Mouse (Mus musculus): ENCODE measurements at regions not wholly inside any gene's neighbourhood (a gene's known extent, or its start where the extent isn't known, plus 50 kb on each side); places are given as distances from the start of the nearest gene placed in this dataset.

GRCm38 (mm10) chr3:37919450-37920156, 195.3 kb upstream of the Gm5148 start:
- TF ChIP-seq POLR2AphosphoS2 (IDR thresholded peaks at IDR 0.05; ENCODE audit: low read length) (no peak), MYC (IDR thresholded peaks at IDR 0.05; ENCODE audit: low read depth, low read length) (no peak), ZC3H11A (IDR thresholded peaks at IDR 0.05; ENCODE audit: low read depth, low read length) (peak; percentile 50), SMC3 (IDR thresholded peaks at IDR 0.05; ENCODE audit: low read depth, low read length) (peak; percentile 63), CTCF (IDR thresholded peaks at IDR 0.05 in 2 of 3, conservative IDR thresholded peaks at IDR 0.05 in 1 of 3; ENCODE audit: control insufficient read depth in 1 of 3, insufficient read depth in 1 of 3, low read depth in 2 of 3, low read length in 3 of 3, poor library complexity in 1 of 3, severe bottlenecking in 1 of 3) (peak in 2 of 3 experiments; percentile 17 to 55; a peak in 3 of 6 replicates), MYB (IDR thresholded peaks at IDR 0.05; ENCODE audit: low read depth, low read length) (no peak), RAD21 (IDR thresholded peaks at IDR 0.05; ENCODE audit: low read depth, low read length) (peak; percentile 49)
- H3K36me3 ChIP-seq (ENCODE audit: control insufficient read depth in 1 of 2, insufficient read depth in 2 of 2, low read length in 2 of 2), result no peaks in the 10 kb centered on the region
- peak; percentile 32 for DNase-seq (ENCODE audit: low read depth, low spot score)
- H3K27ac ChIP-seq (ENCODE audit: control insufficient read depth, low read depth, low read length), result no peak overlapping the region
- no peak overlapping the region for H3K4me3 ChIP-seq (ENCODE audit: control insufficient read depth in 1 of 2, insufficient read depth in 1 of 2, low read depth in 2 of 2, low read length in 2 of 2)
- no peaks in the 10 kb centered on the region for H3K9me3 ChIP-seq (replicated peaks; ENCODE audit: insufficient read depth, low read length)
- no peaks in the 10 kb centered on the region for H3K79me2 ChIP-seq (ENCODE audit: control insufficient read depth, insufficient read depth, low read length, poor library complexity)
- H3K9ac ChIP-seq (ENCODE audit: control insufficient read depth, low read depth, low read length, poor library complexity, severe bottlenecking), result no peak overlapping the region
- no peaks in the 10 kb centered on the region for H3K27me3 ChIP-seq (ENCODE audit: control insufficient read depth in 1 of 2, insufficient read depth in 2 of 2, low read length in 2 of 2)
- no peaks in the 10 kb centered on the region for H3K4me1 ChIP-seq (ENCODE audit: control insufficient read depth in 1 of 2, insufficient read depth in 2 of 2, low read length in 2 of 2)

DNA sequence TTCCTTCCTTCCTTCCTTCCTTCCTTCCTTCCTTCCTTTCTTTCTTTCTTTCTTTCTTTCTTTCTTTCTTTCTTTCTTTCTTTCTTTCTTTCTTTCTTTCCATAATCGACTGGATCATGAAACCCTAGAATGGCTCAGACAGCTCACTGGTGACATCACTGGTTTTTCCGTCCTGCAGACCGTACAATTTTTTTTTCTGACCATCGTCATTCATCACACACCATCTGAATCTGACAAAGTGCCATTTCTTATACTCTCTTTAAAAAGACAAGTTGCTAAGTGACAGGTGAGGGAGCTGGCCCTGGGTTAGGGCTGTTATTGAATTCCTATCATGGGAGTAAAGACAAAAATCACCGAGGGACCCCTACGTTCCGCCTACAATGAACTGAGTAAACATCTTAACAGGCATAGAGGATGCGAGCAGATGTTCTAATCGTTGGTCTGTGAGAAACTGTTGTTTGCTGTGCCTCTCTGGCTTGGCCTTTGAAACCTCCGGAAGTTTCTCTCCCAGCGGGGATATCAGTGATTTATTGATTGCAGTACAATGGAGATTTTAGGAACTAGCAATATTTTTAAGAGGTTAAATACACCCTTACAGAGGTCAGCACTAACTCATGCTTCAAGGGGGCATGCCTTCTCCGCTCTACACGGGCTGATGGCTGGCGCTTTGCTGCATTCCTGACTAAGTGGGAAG, 192.6 kb upstream of the Gm5148 start:
- Histone ChIP-seq H3K4me3 (ENCODE audit: control insufficient read depth in 1 of 2, insufficient read depth in 1 of 2, low read depth in 2 of 2, low read length in 2 of 2) (no peak overlapping the region), H3K9me3 (replicated peaks; ENCODE audit: insufficient read depth, low read length) (no peaks in the 10 kb centered on the region), H3K27me3 (ENCODE audit: control insufficient read depth in 1 of 2, insufficient read depth in 2 of 2, low read length in 2 of 2) (peaks cover 0 to 2% of the 10 kb centered on the region in 2 experiments; a peak in 3 of 4 replicates), H3K27ac (ENCODE audit: control insufficient read depth, low read depth, low read length) (no peak overlapping the region), H3K4me1 (ENCODE audit: control insufficient read depth in 1 of 2, insufficient read depth in 2 of 2, low read length in 2 of 2) (no peaks in the 10 kb centered on the region), H3K36me3 (ENCODE audit: control insufficient read depth in 1 of 2, insufficient read depth in 2 of 2, low read length in 2 of 2) (no peaks in the 10 kb centered on the region), H3K9ac (ENCODE audit: control insufficient read depth, low read depth, low read length, poor library complexity, severe bottlenecking) (no peak overlapping the region), H3K79me2 (ENCODE audit: control insufficient read depth, insufficient read depth, low read length, poor library complexity) (no peaks in the 10 kb centered on the region)
- TF ChIP-seq GABPA (IDR thresholded peaks at IDR 0.05; ENCODE audit: low read depth, low read length) (no peak), ELF1 (IDR thresholded peaks at IDR 0.05; ENCODE audit: low read depth, low read length) (no peak), RAD21 (IDR thresholded peaks at IDR 0.05; ENCODE audit: low read depth, low read length) (no peak), MYB (IDR thresholded peaks at IDR 0.05; ENCODE audit: low read depth, low read length) (no peak), ZMIZ1 (IDR thresholded peaks at IDR 0.05; ENCODE audit: low read depth, low read length) (no peak), MXI1 (IDR thresholded peaks at IDR 0.05; ENCODE audit: low read depth, low read length) (no peak), NRF1 (IDR thresholded peaks at IDR 0.05; ENCODE audit: insufficient read depth, low read depth, low read length, poor library complexity, severe bottlenecking) (no peak), ZC3H11A (IDR thresholded peaks at IDR 0.05; ENCODE audit: low read depth, low read length) (no peak)
- DNase-seq (ENCODE audit: low read depth, low spot score), result no peak

DNA sequence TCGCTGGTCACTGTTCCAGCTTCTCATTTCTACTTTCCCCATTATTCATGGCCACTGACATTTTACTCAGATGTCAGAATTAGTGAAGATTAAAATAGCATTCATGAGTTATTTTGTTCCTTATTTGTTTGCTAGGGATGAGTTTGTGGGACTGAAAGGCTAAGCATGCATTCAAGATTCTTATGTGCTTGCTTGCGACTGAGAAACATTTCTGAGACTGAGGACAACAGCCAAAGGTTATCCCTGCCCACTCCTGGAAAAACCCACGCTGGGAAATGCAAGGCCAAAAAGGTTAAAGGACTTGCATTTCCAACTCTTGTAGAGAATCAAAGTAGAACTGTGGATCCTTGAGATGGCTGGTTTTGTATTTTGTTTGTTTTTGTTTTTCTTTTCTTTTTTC, 192.0 kb upstream of the Gm5148 start:
- Histone ChIP-seq H3K4me1 (ENCODE audit: control insufficient read depth in 1 of 2, insufficient read depth in 2 of 2, low read length in 2 of 2) (no peaks in the 10 kb centered on the region), H3K79me2 (ENCODE audit: control insufficient read depth, insufficient read depth, low read length, poor library complexity) (no peaks in the 10 kb centered on the region), H3K4me3 (ENCODE audit: control insufficient read depth in 1 of 2, insufficient read depth in 1 of 2, low read depth in 2 of 2, low read length in 2 of 2) (no peak overlapping the region), H3K9me3 (replicated peaks; ENCODE audit: insufficient read depth, low read length) (no peaks in the 10 kb centered on the region), H3K9ac (ENCODE audit: control insufficient read depth, low read depth, low read length, poor library complexity, severe bottlenecking) (no peak overlapping the region), H3K36me3 (ENCODE audit: control insufficient read depth in 1 of 2, insufficient read depth in 2 of 2, low read length in 2 of 2) (no peaks in the 10 kb centered on the region), H3K27ac (ENCODE audit: control insufficient read depth, low read depth, low read length) (no peak overlapping the region), H3K27me3 (ENCODE audit: control insufficient read depth in 1 of 2, insufficient read depth in 2 of 2, low read length in 2 of 2) (peaks cover 0 to 2% of the 10 kb centered on the region in 2 experiments; a peak in 3 of 4 replicates)
- TF ChIP-seq MEF2A (IDR thresholded peaks at IDR 0.05; ENCODE audit: extremely low read depth, insufficient replicate concordance, low read depth, low read length, poor library complexity, severe bottlenecking) (no peak), SIN3A (IDR thresholded peaks at IDR 0.05; ENCODE audit: low read length) (no peak), SMC3 (IDR thresholded peaks at IDR 0.05; ENCODE audit: low read depth, low read length) (no peak), BHLHE40 (IDR thresholded peaks at IDR 0.05; ENCODE audit: borderline replicate concordance, low read depth, low read length) (no peak), CHD2 (IDR thresholded peaks at IDR 0.05; ENCODE audit: low read length) (no peak), ZNF384 (IDR thresholded peaks at IDR 0.05; ENCODE audit: low read depth, low read length) (no peak), MXI1 (IDR thresholded peaks at IDR 0.05; ENCODE audit: low read depth, low read length) (no peak), GABPA (IDR thresholded peaks at IDR 0.05; ENCODE audit: low read depth, low read length) (no peak), JUND (IDR thresholded peaks at IDR 0.05; ENCODE audit: low read depth, low read length) (no peak), RCOR1 (IDR thresholded peaks at IDR 0.05; ENCODE audit: low read depth, low read length) (no peak)
- DNase-seq (ENCODE audit: low read depth, low spot score), result no peak
